Mouse (Mus musculus) heart, embryonic 10.5 days (tissue): Measurements from ENCODE around the gene Gm5447. TPM values are rescaled to one million over a fixed set of nuclear protein-coding genes. Genes with fewer than 3 reads are reported as not detected.

Experiments
- DNase-seq: peaks from one replicate; pipeline ENCODE4 v3.0.0-alpha.2; 2017; ENCODE audit warnings: low spot score
- H3K27ac ChIP-seq: fragments of 300-500 bp; sonication (generic); 2 replicates; pipeline ENCODE4 v1.5.1; 2016; ENCODE audit warnings: mild to moderate bottlenecking
- H3K27me3 ChIP-seq: fragments of 300-500 bp; sonication (generic); 2 replicates; pipeline ENCODE4 v1.6.1; 2016; ENCODE audit warnings: mild to moderate bottlenecking; ENCODE audit not compliant: poor library complexity, insufficient read depth, severe bottlenecking
- H3K36me3 ChIP-seq: fragments of 300-500 bp; sonication (generic); 2 replicates; pipeline ENCODE4 v1.6.1; 2016; ENCODE audit warnings: mild to moderate bottlenecking, moderate library complexity
- H3K4me1 ChIP-seq: fragments of 300-500 bp; sonication (generic); 2 replicates; pipeline ENCODE4 v1.6.1; 2016; ENCODE audit warnings: mild to moderate bottlenecking
- H3K4me3 ChIP-seq: fragments of 300-500 bp; sonication (generic); 2 replicates; pipeline ENCODE4 v1.5.1; 2016; ENCODE audit warnings: mild to moderate bottlenecking, moderate library complexity
- H3K9me3 ChIP-seq: fragments of 300-500 bp; sonication (generic); 2 replicates; pipeline ENCODE4 v1.6.1; 2016; ENCODE audit warnings: mild to moderate bottlenecking, moderate library complexity
- WGBS: fragments of 180-500 bp; shearing (Covaris S2); methylation state at CpG from one replicate; pipeline ENCODE4 v1.1.7; 2016; 5-methylcytosine and 5-hydroxymethylcytosine counted together
- polyA plus RNA-seq: library from polyadenylated mRNA; unstranded; fragments of >200 nt; fragmentation: Nextera tagmentation; extraction: Ambion mirVana; gene quantifications from 2 replicates; pipeline ENCODE4 v1.2.1, GENCODE M21; 2016

The Gm5447 gene
- polyA plus RNA-seq, 1 experiment from 2014 or later = 0.11 TPM

DNA sequence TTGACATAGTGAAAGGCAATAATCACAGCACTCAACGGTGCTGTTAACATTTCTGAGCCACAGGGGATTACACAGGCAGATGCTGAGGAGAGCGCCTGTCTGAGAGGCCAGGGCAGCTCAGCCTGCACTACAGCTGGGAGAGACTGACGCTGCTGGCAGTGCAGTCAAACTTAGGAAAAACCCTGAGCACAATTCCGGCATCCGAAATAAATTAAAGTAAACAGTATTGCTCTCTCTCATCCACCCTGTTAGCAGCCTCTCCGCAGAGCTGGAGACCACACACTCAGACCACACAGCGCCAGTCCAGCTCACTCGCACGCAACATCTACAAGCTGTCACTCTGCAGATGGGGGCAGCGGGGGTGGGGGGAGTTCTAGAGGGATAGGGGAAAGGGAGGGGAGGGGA is 7.5 kb upstream of the Gm5447 start:
- Histone ChIP-seq H3K36me3 (no peaks in the 10 kb centered on the region), H3K9me3 (no peaks in the 10 kb centered on the region), H3K4me3 (peak overlapping the region; percentile 42), H3K27ac (no peak overlapping the region), H3K4me1 (peaks cover 25% of the 10 kb centered on the region), H3K27me3 (no peaks in the 10 kb centered on the region)
- 11% methylated on average over 10 of the region's 10 CpGs for WGBS
- no peak for DNase-seq

DNA sequence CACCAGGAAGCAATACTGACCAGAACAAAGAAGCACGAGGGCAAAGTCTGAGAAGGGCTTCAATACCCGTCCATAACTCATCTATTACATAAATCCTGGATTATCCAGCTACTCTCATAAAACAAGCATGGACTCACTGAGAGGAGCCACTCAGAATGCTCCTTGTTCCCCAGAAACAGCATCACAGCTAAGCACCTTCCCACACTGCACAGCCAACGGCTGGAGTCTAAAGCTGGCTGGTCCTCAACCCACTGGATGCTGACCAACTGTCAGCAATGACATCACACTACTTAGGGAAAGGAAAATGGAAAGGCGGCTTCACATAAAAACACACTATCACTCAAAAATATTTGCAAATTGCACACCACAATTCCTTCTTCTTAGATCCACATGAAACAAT is 5.7 kb upstream of the Gm5447 start:
- no peak for DNase-seq
- Histone ChIP-seq H3K4me3 (no peak overlapping the region), H3K27ac (no peak overlapping the region), H3K36me3 (no peaks in the 10 kb centered on the region), H3K9me3 (no peaks in the 10 kb centered on the region), H3K4me1 (peaks cover 29% of the 10 kb centered on the region), H3K27me3 (no peaks in the 10 kb centered on the region)
- WGBS = 67% methylated on average over 4 of the region's 4 CpGs

DNA sequence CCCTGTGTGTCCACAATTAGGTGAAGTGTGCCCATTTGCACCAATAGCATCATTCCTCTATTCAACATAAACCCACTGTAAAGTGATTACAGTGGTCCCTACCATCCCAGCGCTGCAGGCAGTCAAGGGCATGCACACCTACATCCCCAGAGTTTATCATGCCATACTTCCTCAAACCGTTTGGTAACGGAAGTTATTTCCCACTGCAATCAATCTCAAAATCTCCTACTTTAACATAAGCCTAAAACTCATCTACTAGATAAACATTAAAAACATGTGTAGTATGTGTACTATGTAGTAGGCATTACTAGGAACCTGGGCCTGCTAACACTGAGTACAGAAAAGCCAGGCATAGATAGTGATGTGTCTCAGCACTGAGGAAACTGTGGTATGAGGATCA is 3.0 kb upstream of the Gm5447 start:
- peaks cover 31% of the 10 kb centered on the region for H3K4me1 ChIP-seq
- WGBS = 81% methylated on average over 3 of the region's 3 CpGs
- no peaks in the 10 kb centered on the region for H3K27me3 ChIP-seq

DNA sequence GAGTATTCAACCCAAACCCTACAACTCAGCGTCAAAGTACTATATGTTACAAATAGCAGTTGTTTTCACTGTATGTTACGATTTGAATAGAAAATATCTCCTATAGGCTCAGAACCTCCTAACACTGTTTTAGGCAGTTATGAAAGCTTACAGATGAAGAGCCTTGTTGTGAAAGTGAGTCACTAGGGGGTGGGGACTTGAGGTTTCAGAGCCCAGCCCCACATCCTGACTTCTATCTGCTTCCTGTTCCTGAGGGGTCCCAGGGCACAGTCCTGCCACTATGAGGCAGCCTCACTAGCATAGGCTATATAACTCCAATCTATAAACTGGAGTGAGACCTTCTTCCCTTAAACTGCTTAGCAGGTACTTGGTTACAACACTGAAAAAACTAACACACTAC is 1.9 kb upstream of the Gm5447 start:
- peaks cover 22% of the 10 kb centered on the region for H3K4me1 ChIP-seq
- H3K4me3 ChIP-seq = no peak overlapping the region
- H3K27me3 ChIP-seq = no peaks in the 10 kb centered on the region

More for the DNA sequence above, 3.0 kb upstream of the Gm5447 start:
- H3K4me3 ChIP-seq = no peak overlapping the region
- no peaks in the 10 kb centered on the region for H3K36me3 ChIP-seq
- no peak for DNase-seq
- H3K27ac ChIP-seq = no peak overlapping the region
- H3K9me3 ChIP-seq = no peaks in the 10 kb centered on the region

DNA sequence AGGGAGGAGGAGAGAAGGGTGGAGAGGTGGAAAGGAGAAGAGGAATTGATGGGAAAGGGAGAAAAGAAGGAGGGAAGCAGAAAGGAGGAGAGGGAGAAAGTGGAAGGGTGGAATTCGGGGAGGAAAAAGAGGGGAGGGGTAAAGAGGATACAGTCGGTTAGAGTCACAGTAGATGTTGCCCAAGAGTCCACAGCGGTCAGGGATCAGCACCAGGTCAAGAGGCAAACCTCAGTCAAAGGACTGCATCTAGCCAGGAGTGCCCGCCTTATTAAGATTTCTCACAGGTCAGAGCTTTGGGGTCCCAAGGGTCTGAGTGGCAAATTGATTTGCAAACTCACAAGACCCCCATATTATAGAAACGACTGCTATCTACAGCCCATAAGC is 235 bp downstream of the Gm5447 start:
- Histone ChIP-seq H3K27ac (peak overlapping the region; percentile 94), H3K9me3 (no peaks in the 10 kb centered on the region), H3K27me3 (no peaks in the 10 kb centered on the region), H3K4me3 (peak overlapping the region; percentile 82), H3K4me1 (peaks cover 10% of the 10 kb centered on the region), H3K36me3 (no peaks in the 10 kb centered on the region)
- no peak for DNase-seq
- WGBS = 21% methylated on average over 5 of the region's 5 CpGs

More for the DNA sequence above, 1.9 kb upstream of the Gm5447 start:
- WGBS = 79% methylated on average over 2 of the region's 2 CpGs
- Histone ChIP-seq H3K9me3 (no peaks in the 10 kb centered on the region), H3K36me3 (no peaks in the 10 kb centered on the region), H3K27ac (no peak overlapping the region)
- no peak for DNase-seq

DNA sequence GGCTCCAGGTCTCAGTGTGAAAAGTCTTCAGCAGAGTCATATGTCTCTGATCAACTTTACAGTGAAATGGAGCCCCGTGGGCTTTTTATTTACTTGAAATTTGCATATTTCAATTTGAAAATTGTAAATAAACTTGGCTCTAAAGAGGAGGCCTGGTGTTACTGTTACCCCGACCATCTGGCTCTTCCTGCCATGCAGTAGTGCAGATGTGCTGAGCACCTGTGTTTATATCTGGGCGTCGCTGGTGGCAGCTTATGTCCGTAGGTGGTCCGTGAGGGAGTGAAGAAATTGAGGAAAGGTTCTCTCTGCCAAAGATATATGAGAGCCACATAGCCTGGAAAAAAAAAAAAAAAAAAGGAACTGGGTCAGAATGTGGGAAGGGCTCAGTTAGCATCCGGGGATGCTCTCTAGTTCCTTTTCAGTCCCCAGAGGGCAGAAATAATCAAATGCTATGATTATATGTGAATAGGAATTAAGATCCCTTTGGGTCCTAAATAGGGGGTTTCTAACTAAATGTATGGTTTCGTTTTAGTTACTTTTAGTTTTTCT is 2.6 kb downstream of the Gm5447 start:
- 54% methylated on average over 8 of the region's 8 CpGs for WGBS

DNA sequence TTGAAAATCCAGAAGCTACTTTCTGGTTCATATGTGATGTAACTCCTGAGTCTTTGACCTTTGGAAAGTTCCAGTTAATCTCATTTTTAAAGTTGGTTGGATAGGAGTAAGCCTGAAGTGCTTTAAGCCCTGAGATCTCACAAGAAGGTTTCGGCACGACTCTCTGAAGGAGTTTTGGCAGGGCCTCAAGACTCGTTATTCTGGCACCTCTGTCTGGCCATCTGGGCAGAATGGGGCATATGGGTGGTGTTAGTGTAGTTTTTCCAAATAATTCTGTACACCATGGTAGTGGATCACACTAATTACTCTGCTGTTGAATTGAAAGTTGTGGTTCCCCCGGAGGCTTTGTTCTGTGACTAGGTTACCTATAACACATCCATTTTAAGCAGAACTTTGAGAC is 4.2 kb downstream of the Gm5447 start:
- no peak overlapping the region for H3K27ac ChIP-seq
- no peaks in the 10 kb centered on the region for H3K27me3 ChIP-seq
- H3K4me1 ChIP-seq = peaks cover 5% of the 10 kb centered on the region; the same call in 1 of the 2 replicates
- no peaks in the 10 kb centered on the region for H3K9me3 ChIP-seq
- no peak for DNase-seq
- WGBS = 78% methylated on average over 4 of the region's 4 CpGs
- H3K4me3 ChIP-seq = no peak overlapping the region
- H3K36me3 ChIP-seq = no peaks in the 10 kb centered on the region

More for the DNA sequence above, 2.6 kb downstream of the Gm5447 start:
- H3K9me3 ChIP-seq = no peaks in the 10 kb centered on the region
- H3K27me3 ChIP-seq = no peaks in the 10 kb centered on the region
- DNase-seq = no peak
- no peak overlapping the region for H3K27ac ChIP-seq
- no peak overlapping the region for H3K4me3 ChIP-seq
- no peaks in the 10 kb centered on the region for H3K36me3 ChIP-seq
- peaks cover 8% of the 10 kb centered on the region; the same call in 1 of the 2 replicates for H3K4me1 ChIP-seq

DNA sequence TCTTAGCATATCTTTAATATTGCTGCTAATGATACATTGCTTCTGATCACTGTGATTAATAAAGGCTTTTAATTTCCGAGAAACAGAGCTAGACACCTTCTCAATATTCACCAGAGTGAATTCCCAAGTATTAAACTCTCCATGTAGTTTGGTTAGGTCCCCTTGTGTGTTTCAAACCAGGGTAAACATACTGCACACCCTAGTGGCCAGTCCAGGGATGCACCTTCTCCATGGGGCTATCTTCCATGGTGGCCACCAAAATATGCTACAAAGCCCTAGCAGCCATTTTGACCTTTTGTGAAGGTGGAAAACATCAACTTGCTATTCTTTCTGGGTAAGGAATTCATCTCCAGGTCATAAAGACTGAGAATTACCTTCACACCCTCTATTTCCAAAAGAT is 7.7 kb downstream of the Gm5447 start:
- H3K4me3 ChIP-seq = no peak overlapping the region
- H3K27me3 ChIP-seq = peaks cover 3% of the 10 kb centered on the region; the same call in 1 of the 2 replicates
- no peak overlapping the region for H3K27ac ChIP-seq
- 58% methylated on average over 1 of the region's 1 CpGs for WGBS
- H3K4me1 ChIP-seq = peaks cover 6% of the 10 kb centered on the region; the same call in 1 of the 2 replicates
- H3K9me3 ChIP-seq = no peaks in the 10 kb centered on the region
- no peak for DNase-seq
- H3K36me3 ChIP-seq = no peaks in the 10 kb centered on the region

DNA sequence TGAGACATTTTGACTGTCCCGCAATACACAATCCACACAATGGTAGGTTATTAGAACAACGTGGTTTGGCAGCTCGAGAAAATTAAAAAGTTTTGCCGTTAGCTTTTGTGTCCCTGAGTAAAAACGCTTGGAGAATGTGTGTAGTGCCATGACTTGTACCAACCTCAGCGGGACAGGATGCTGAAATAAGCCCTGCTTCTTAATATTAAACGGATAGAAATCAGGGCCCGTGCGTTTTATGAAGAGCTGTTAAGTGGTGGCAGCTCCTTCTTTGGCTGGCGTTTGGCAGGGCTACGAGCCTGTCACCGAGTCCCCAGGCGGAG is 11.2 kb downstream of the Gm5447 start:
- Histone ChIP-seq H3K4me3 (peak overlapping the region; percentile 55), H3K9me3 (no peaks in the 10 kb centered on the region), H3K4me1 (peaks cover 6% of the 10 kb centered on the region; the same call in 1 of the 2 replicates), H3K27ac (peak overlapping the region; percentile 60), H3K27me3 (peaks cover 11% of the 10 kb centered on the region), H3K36me3 (no peaks in the 10 kb centered on the region)
- DNase-seq = no peak
- 19% methylated on average over 13 of the region's 13 CpGs for WGBS

DNA sequence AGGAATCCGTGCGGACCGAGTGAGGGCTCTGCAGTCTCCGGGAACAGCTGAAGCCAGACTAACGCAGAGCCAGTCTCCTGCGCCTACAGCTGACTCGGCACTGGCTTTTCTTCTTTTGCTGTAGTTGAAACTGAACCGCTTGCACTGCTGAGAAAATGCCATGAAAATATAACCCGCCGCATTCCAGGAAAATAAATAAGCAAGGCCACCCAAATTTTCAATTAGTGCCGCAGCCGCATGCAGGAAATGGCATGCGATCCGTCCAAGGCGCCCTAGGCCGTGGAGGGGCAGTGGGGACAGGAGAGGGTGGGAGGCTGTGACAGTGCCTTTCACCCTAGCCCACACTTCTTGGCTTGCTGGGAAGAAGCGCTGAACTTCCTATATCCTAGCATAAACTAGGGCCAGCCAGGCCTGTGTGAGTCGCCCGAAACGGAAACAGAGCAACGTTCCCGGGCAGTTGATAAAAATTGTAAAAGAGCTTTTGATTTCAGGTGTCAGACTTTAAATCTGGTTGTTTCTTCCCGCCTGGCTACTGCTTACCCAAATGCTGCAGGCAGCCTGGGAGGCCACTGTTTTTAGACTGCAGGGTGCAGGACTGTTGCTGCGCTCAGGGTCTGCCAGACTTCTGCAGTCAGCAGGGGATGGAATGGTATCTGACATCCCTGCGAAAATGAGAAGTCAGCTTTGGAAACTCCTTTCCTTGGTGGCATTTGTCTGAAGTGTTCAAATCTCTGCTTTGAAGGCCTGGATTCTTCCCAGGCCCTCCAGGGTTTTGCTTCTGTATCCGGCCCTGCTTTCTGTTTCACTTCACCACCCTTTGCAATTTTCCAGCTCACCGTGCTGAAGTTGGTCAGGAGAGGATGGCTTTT is 11.8 kb downstream of the Gm5447 start:
- H3K27me3 ChIP-seq = peaks cover 11% of the 10 kb centered on the region
- H3K4me3 ChIP-seq = peak overlapping the region; percentile 55
- H3K27ac ChIP-seq = peak overlapping the region; percentile 60
- H3K9me3 ChIP-seq = no peaks in the 10 kb centered on the region
- no peaks in the 10 kb centered on the region for H3K36me3 ChIP-seq
- WGBS = 7% methylated on average over 27 of the region's 27 CpGs
- H3K4me1 ChIP-seq = peaks cover 6% of the 10 kb centered on the region; the same call in 1 of the 2 replicates
- DNase-seq = no peak

DNA sequence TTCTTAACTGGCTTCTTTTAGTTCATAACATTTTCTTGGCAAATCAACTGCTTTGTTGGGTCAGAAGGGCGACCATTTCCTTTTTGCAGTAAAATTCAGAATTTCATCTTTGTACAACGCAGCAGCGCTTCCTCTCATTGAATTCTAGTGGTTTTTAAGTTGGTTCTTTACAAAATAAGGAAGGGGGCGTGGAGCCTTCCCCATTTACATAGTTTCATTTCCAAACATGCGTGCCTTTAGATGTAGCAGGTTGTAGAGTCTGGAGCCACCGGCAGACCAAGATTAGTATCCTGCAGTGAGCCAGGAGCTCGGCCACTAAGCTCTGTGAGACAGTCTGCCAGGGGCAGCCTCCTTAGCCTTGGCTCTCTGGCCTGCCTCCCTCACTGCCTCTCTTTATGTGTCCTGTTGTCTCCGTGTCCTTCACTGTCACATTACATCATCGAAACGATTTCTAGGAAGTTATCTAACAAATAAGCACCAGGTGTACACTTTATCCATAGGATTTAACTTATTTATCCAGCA is 13.0 kb downstream of the Gm5447 start:
- Histone ChIP-seq H3K4me1 (peaks cover 6% of the 10 kb centered on the region; the same call in 1 of the 2 replicates), H3K27me3 (peaks cover 16% of the 10 kb centered on the region), H3K9me3 (no peaks in the 10 kb centered on the region), H3K4me3 (no peak overlapping the region), H3K27ac (no peak overlapping the region), H3K36me3 (no peaks in the 10 kb centered on the region)
- no peak for DNase-seq
- 70% methylated on average over 10 of the region's 10 CpGs for WGBS

DNA sequence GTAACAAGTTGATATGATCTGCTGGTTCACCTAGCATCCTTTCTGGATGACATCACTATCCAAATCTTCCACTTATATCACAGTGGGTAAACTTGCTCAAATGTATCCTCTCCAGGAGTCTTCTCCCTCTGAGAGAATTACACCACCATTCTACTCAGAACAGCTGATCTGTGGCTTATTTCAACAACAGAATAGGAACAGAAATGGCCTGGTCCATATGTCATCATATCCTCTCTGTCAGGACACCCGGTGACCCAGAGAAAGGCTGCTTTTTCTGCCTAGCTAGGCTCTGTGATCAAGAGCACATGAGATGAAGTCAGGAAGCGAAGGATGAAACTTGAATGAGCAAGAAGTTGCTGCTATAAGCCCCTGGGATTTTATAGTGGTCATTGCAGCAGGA is 13.7 kb downstream of the Gm5447 start:
- H3K4me1 ChIP-seq = peaks cover 6% of the 10 kb centered on the region; the same call in 1 of the 2 replicates
- no peak for DNase-seq
- WGBS = 88% methylated on average over 2 of the region's 2 CpGs
- peaks cover 17% of the 10 kb centered on the region for H3K27me3 ChIP-seq
- H3K4me3 ChIP-seq = no peak overlapping the region
- H3K36me3 ChIP-seq = no peaks in the 10 kb centered on the region
- no peak overlapping the region for H3K27ac ChIP-seq
- H3K9me3 ChIP-seq = no peaks in the 10 kb centered on the region

DNA sequence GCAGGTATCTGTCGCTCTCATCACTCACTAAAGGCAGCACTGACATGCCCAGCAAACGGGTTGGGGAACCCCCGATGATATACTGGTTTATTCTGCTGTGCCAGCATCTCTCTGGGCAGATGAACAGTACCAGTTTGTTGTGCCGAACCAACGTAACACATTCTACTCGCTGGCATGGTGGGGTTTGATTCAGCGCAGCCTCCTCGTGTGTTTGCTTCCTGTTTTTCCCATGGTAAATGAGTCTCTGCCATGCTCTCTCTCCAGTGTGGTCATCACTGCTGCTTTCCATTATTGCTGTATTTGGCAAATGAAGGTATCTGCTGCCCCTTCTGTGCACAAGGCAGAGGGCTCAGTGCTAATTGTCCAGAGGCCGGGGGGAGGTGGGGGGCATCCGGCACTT is 15.7 kb downstream of the Gm5447 start:
- peaks cover 6% of the 10 kb centered on the region; the same call in 1 of the 2 replicates for H3K4me1 ChIP-seq
- no peaks in the 10 kb centered on the region for H3K9me3 ChIP-seq
- no peak overlapping the region for H3K27ac ChIP-seq
- H3K27me3 ChIP-seq = peaks cover 21% of the 10 kb centered on the region
- WGBS = 84% methylated on average over 10 of the region's 10 CpGs
- no peaks in the 10 kb centered on the region for H3K36me3 ChIP-seq
- no peak for DNase-seq
- no peak overlapping the region for H3K4me3 ChIP-seq
